Mouse (Mus musculus) R1 (cell line): ENCODE results near the gene Olfr220.
A peak's percentile ranks its signal among the peaks of the same experiment; 100 is the strongest.

ENCODE experiments used
- DNase-seq: peaks from one replicate; pipeline ENCODE4 v3.0.0-alpha.2; 2018; ENCODE audit warnings: low read depth, low spot score

The Olfr220 gene

DNA sequence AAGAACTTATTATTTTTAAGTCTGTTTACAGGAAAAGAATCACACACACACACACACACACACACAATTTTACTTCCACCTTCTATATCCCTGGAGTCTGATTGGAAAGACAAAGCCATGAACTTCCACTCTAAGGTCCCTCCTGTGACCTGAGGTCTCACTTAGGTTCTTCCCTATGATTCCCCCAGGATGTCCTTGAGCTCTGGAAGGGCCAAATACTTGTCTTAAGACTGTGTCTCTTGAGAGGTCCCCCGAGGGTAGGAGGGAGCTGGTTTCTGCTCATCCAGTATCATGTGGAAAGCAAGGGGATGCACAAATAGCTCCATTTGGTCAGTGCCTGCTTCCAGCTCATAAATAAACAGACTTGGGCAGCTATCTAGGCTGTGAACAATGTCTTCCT lies at the start of gene Olfr220:
TSS of gene Olfr220 (plus strand) at position 301 of the 400 bp plus-strand sequence.
- no peak for DNase-seq

- DNase-seq: no peak
Measured at GRCm38 (mm10) chr1:174422959-174423358, 18.9 kb upstream of the Olfr220 start.

DNA sequence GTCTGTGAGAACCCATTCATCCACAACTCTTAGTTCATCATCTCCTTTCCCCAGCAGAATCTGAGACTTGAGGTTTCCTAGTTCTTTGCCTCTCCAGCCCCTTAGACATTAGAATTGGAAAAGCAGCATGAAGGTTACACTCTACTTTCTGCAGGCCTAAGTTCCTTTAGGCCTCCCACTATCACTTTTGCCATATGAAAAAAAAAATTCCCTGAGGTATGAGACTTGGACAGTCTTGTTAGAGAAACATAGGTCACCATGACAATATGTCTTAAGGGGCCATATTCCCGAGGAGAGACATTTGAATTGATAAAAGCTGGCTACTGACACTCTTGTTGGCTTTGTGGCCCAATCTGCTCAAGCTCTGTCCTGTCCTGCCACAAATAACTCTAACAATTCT lies 18.1 kb upstream of the Olfr220 start, which contains the start of gene Olfr414:
TSS of gene Olfr414 (plus strand) at position 301 of the 400 bp plus-strand sequence.
- DNase-seq: no peak

- DNase-seq: peak; percentile 47
Measured at GRCm38 (mm10) chr1:174426180-174426986, 15.5 kb upstream of the Olfr220 start.

- no peak for DNase-seq
Measured at GRCm38 (mm10) chr1:174427402-174427801, 14.5 kb upstream of the Olfr220 start.

DNA sequence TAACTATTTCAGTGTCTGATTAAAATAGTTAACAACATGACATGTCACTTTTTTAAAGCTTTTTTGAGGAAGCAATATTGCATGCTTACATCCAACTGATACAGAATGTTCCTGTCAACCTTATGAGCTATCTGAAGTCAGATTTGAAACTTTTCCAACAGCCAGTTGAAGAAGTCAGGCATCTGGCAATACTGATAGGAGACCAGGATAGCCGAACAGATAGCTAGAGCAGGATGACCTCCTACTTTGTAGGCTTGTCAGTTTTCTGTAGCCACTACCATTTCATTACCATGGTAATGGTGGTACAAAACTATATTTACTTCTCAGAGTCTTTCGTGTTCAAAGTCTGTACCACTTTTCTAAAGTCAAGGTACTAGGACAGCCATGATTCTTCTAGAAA lies 13.5 kb upstream of the Olfr220 start:
- no peak for DNase-seq

GRCm38 (mm10) chr1:174434121-174434520 lies 7.8 kb upstream of the Olfr220 start:
- no peak for DNase-seq

DNA sequence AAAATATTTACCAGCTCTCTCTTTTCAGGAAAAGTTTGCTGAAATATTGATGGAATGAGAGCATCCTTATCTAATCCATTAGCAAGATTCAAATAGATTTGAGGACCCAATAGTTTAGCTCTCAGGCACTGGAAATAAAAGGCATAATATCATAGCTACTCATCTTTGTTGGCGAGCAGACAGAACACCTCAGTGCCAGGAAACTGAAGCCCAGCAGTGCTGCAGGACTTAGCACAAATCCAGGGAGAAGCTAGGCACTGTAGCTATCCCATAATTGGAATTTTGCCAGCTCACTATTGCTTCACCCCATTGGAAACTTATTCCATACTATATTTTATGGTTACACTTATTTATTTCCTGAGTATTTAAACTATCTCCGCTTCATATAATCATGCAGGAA lies 13.2 kb downstream of the Olfr220 start:
- no peak for DNase-seq

DNA sequence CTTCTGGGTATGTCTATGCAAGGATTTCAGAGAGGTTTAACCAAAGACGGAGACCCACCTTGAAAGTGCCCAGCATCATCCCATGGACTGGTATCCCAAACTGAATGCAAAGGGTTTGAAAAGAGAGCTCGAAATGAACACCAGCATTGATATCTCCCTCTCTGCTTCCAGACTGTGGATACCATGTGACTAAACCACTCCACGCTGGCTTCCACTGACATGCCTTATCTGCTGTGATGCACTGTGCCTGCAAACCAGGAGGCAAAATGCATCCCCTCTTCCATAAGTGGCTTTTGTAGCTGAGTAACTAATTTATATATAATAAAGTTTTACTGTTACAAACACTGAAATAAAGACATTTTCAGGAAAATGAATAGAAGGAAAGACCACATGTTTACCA lies 23.5 kb downstream of the Olfr220 start:
- no peak for DNase-seq

DNA sequence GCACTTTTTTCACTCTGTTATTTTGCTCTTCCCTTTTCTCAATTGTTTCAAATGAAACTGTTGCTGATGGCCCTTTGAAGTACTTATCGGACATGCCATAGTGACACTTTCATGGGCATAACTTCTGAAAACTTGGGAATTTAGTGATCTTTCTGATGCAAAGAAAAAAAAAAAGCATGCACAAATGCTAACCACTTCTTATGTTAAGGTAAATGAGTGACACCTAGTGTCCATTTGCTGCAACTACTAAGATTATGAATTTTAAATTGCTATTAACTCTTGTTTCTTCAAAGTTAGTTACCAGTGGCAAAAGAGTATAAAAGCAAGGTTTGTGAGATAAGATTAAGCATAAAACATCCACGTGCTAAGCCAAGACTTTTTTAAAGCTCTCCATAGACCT lies 24.4 kb downstream of the Olfr220 start:
- peak; percentile 24 for DNase-seq

- DNase-seq: peak; percentile 69
Measured at GRCm38 (mm10) chr1:174469736-174470135, 27.9 kb downstream of the Olfr220 start.

DNA sequence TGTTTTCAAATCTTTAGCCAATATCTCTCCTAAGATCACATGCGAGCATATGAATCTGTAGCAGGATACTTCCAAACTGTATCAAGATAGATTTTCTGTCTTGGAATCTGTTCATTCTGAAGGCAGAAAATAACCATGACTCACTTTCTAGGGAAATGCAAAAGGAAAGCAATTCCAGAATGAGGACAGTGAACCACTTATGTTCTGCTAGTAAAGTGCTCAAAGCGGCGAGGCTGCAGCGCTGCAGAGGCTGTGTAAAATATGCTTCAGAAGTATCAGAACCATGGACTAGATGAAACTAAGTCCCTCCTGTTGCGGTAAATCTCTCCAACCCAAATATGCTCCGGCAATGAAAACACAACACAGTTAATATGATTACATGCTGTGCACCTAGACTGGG lies 40.7 kb downstream of the Olfr220 start:
- no peak for DNase-seq

- DNase-seq: no peak
Measured at GRCm38 (mm10) chr1:174500064-174500463, 58.2 kb downstream of the Olfr220 start.
